8 mouse cellular contexts compared by ENCODE assay signal in the genomic region with DNA sequence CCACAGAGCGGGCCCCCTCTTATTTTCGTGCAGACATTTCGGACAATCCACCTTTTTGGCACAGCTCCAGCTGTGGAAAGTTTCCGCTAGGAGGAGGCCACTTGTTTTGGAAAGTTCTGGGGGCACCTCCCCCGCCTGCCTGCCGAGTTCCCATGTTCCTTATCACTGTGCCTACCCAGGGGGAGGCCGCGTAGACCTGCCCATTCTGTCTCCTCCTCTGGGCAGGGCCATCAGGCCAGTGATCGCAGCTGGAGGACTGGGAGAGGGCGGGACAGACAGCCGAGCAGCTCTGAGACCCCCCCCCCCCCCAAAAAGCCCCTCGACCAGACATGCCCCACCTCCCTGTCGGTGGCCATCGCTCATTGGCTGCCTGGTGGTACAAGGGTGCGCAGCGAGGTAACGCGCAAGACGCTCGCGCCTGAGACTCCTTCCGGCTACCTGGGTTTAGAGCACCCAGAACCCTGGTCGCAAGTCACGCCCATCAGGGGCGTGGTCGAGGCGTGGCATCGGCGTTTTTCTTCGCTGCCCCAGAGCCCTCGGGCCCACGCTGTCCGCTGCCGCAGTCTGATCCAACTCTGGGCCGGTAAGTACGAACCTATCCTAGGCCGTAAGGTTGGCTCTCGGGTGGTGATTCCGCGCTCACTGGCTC. TPM values are rescaled to one million over a fixed set of nuclear protein-coding genes. Genes with fewer than 3 reads are reported as not detected.
A peak's percentile ranks its signal among the peaks of the same experiment; 100 is the strongest.
DNase-seq lines count a peak whose midpoint lies in the region; ATAC-seq and TF ChIP-seq lines count a peak whose summit lies in the region.

Gene Isyna1 (plus strand): TSS at position 413 of the 649 bp plus-strand sequence.

- dilution Hi-C loops in CH12.LX (cut with MboI; ENCODE audit: extremely low pct_ligation_motif_present, extremely low pct_unique_long_range_greater_than_20kb, low sequenced_read_pairs), result no loop called here

- in situ Hi-C loops in CH12.LX (cut with MboI; ENCODE audit: low pct_ligation_motif_present, low pct_unique_long_range_greater_than_20kb, low sequenced_read_pairs), result no loop called here

- H3K79me2 ChIP-seq in CH12.LX (replicated peaks; ENCODE audit: control insufficient read depth, extremely low read depth, insufficient read depth, poor library complexity, severe bottlenecking), result peaks cover 2% of the 10 kb centered on the region; the same call in 1 of the 2 replicates

- WGBS in heart, embryonic 13.5 days, result under 1% methylated on average over 40 of the region's 40 CpGs
- WGBS in kidney, embryonic 16.5 days, result under 1% methylated on average over 39 of the region's 40 CpGs
- WGBS in liver, embryonic 13.5 days (ENCODE audit: insufficient replicate concordance), result under 1% methylated on average over 40 of the region's 40 CpGs
- 0% methylated on average over 39 of the region's 40 CpGs for WGBS in stomach, embryonic 15.5 days

- peak within 1 kb of the TSS; percentile 65 to 89 (median 70) for H3K4me3 ChIP-seq in CH12.LX (replicated peaks in 1 of 3; ENCODE audit: low read depth in 2 of 3, low read length in 2 of 3, poor library complexity in 1 of 3)
- H3K4me3 ChIP-seq in heart, embryonic 13.5 days, result peak within 1 kb of the TSS; percentile 75
- peak within 1 kb of the TSS; percentile 68 for H3K4me3 ChIP-seq in kidney, embryonic 16.5 days (ENCODE audit: low read length)
- H3K4me3 ChIP-seq in liver, embryonic 13.5 days (replicated peaks), result peak within 1 kb of the TSS; percentile 72
- H3K4me3 ChIP-seq in stomach, embryonic 15.5 days (replicated peaks), result peak within 1 kb of the TSS; percentile 65

- H3K4me2 ChIP-seq in CH12.LX (ENCODE audit: insufficient read depth, low read depth, poor library complexity, severe bottlenecking), result peak within 1 kb of the TSS; percentile 48
- H3K4me2 ChIP-seq in heart, embryonic 13.5 days, result peak within 1 kb of the TSS; percentile 97
- peak within 1 kb of the TSS; percentile 99 for H3K4me2 ChIP-seq in kidney, embryonic 16.5 days (replicated peaks; ENCODE audit: low read depth, low read length)
- peak within 1 kb of the TSS; percentile 100 for H3K4me2 ChIP-seq in liver, embryonic 13.5 days
- peak within 1 kb of the TSS; percentile 99 for H3K4me2 ChIP-seq in stomach, embryonic 15.5 days

- TF ChIP-seq RAD21 in CH12.LX (IDR thresholded peaks at IDR 0.05; ENCODE audit: low read depth, low read length), result no peak

- peak within 1 kb of the TSS; percentile 39 for H3K9ac ChIP-seq in CH12.LX (ENCODE audit: insufficient read depth, low read depth)
- peak within 1 kb of the TSS; percentile 87 for H3K9ac ChIP-seq in heart, embryonic 13.5 days
- H3K9ac ChIP-seq in kidney, embryonic 16.5 days (replicated peaks; ENCODE audit: low read length), result peak within 1 kb of the TSS; percentile 76
- peak within 1 kb of the TSS; percentile 79 for H3K9ac ChIP-seq in liver, embryonic 13.5 days
- H3K9ac ChIP-seq in stomach, embryonic 15.5 days, result peak within 1 kb of the TSS; percentile 52

- H3K9me3 ChIP-seq in CH12.LX (replicated peaks; ENCODE audit: low read length), result peaks cover 12% of the 10 kb centered on the region
- H3K9me3 ChIP-seq in heart, embryonic 13.5 days, result no peaks in the 10 kb centered on the region
- H3K9me3 ChIP-seq in kidney, embryonic 16.5 days (ENCODE audit: low read length), result no peaks in the 10 kb centered on the region
- no peaks in the 10 kb centered on the region for H3K9me3 ChIP-seq in liver, embryonic 13.5 days (replicated peaks)
- H3K9me3 ChIP-seq in stomach, embryonic 15.5 days, result no peaks in the 10 kb centered on the region

- peak; percentile 96 for DNase-seq in CH12.LX (ENCODE audit: extremely low read depth)
- peak; percentile 95 for DNase-seq in brain, embryonic 14.5 days (ENCODE audit: low read depth)
- DNase-seq in liver, embryonic 13.5 days, result peak; percentile 83
- DNase-seq in natural killer cell, adult 2 months (ENCODE audit: low spot score in 2 of 2), result peak; percentile 83 to 87

- TF ChIP-seq CTCF in CH12.LX (conservative IDR thresholded peaks at IDR 0.05 in 1 of 2, IDR thresholded peaks at IDR 0.05 in 1 of 2; ENCODE audit: low read depth in 2 of 2, low read length in 2 of 2), result no peak
- TF ChIP-seq CTCF in brain, embryonic 14.5 days (IDR thresholded peaks at IDR 0.05; ENCODE audit: borderline replicate concordance, extremely low read depth, insufficient read depth, insufficient read length), result no peak

- peak within 1 kb of the TSS; percentile 26; the same call in 1 of the 2 replicates for H3K27ac ChIP-seq in CH12.LX (ENCODE audit: insufficient read depth, low read depth)
- peak within 1 kb of the TSS; percentile 93 for H3K27ac ChIP-seq in heart, embryonic 13.5 days (replicated peaks)
- H3K27ac ChIP-seq in kidney, embryonic 16.5 days (ENCODE audit: low read length), result peak within 1 kb of the TSS; percentile 82
- peak within 1 kb of the TSS; percentile 82 for H3K27ac ChIP-seq in liver, embryonic 13.5 days
- peak within 1 kb of the TSS; percentile 81 for H3K27ac ChIP-seq in stomach, embryonic 15.5 days

- TF ChIP-seq EP300 in CH12.LX (IDR thresholded peaks at IDR 0.05; ENCODE audit: low read length), result no peak

- ATAC-seq in erythroid progenitor cell, adult 5-6 weeks (replicated peaks; ENCODE audit: low FRiP score, poor library complexity, severe bottlenecking), result peak; percentile 74
- peak; percentile 77 for ATAC-seq in heart, embryonic 13.5 days (ENCODE audit: extremely low read depth, insufficient number of reproducible peaks, low FRiP score, low TSS enrichment)
- peak; percentile 91 for ATAC-seq in kidney, embryonic 16.5 days (ENCODE audit: low FRiP score, low TSS enrichment)
- ATAC-seq in liver, embryonic 13.5 days (ENCODE audit: low read depth), result peak; percentile 88
- peak; percentile 89 for ATAC-seq in stomach, embryonic 15.5 days (ENCODE audit: insufficient read depth, low FRiP score, low read depth)

- no peaks in the 10 kb centered on the region for H3K27me3 ChIP-seq in CH12.LX (replicated peaks)
- H3K27me3 ChIP-seq in heart, embryonic 13.5 days (replicated peaks), result no peaks in the 10 kb centered on the region
- no peaks in the 10 kb centered on the region for H3K27me3 ChIP-seq in kidney, embryonic 16.5 days (ENCODE audit: insufficient read depth, low read length)
- H3K27me3 ChIP-seq in liver, embryonic 13.5 days, result no peaks in the 10 kb centered on the region
- no peaks in the 10 kb centered on the region for H3K27me3 ChIP-seq in stomach, embryonic 15.5 days (replicated peaks)

- peaks cover 5 to 22% of the 10 kb centered on the region in 2 experiments for H3K4me1 ChIP-seq in CH12.LX (ENCODE audit: control insufficient read depth in 1 of 2, insufficient read depth in 2 of 2)
- peaks cover 70% of the 10 kb centered on the region for H3K4me1 ChIP-seq in heart, embryonic 13.5 days
- peaks cover 53% of the 10 kb centered on the region for H3K4me1 ChIP-seq in kidney, embryonic 16.5 days (ENCODE audit: insufficient read depth, low read length)
- H3K4me1 ChIP-seq in liver, embryonic 13.5 days (replicated peaks), result peaks cover 72% of the 10 kb centered on the region
- peaks cover 46% of the 10 kb centered on the region for H3K4me1 ChIP-seq in stomach, embryonic 15.5 days

- peak; percentile 96 for TF ChIP-seq POLR2A in CH12.LX (IDR thresholded peaks at IDR 0.05; ENCODE audit: low read depth, low read length)
- no peak for TF ChIP-seq POLR2A in brain, embryonic 14.5 days (IDR thresholded peaks at IDR 0.05; ENCODE audit: borderline replicate concordance, extremely low read depth, insufficient read depth, insufficient read length, poor library complexity, severe bottlenecking)

- peaks cover 57 to 80% of the 10 kb centered on the region in 2 experiments for H3K36me3 ChIP-seq in CH12.LX (replicated peaks in 1 of 2; ENCODE audit: control insufficient read depth in 1 of 2, insufficient read depth in 1 of 2, low read length in 1 of 2)
- peaks cover 58% of the 10 kb centered on the region for H3K36me3 ChIP-seq in heart, embryonic 13.5 days
- peaks cover 33% of the 10 kb centered on the region for H3K36me3 ChIP-seq in kidney, embryonic 16.5 days (ENCODE audit: insufficient read depth, low read length)
- peaks cover 68% of the 10 kb centered on the region for H3K36me3 ChIP-seq in liver, embryonic 13.5 days
- H3K36me3 ChIP-seq in stomach, embryonic 15.5 days, result peaks cover 17% of the 10 kb centered on the region

TF ChIP-seq in CH12.LX, 34 proteins besides CTCF, POLR2A, EP300 and RAD21 (continues in another document):
- TF ChIP-seq SIN3A (IDR thresholded peaks at IDR 0.05; ENCODE audit: low read length) (peak; percentile 88; the same call in 1 of the 2 replicates), MAFK (IDR thresholded peaks at IDR 0.05; ENCODE audit: insufficient replicate concordance, low read length) (no peak), CHD1 (IDR thresholded peaks at IDR 0.05; ENCODE audit: low read depth, low read length) (no peak), MAX (IDR thresholded peaks at IDR 0.05; ENCODE audit: low read length) (peak; percentile 75), ZNF384 (IDR thresholded peaks at IDR 0.05; ENCODE audit: low read depth, low read length) (no peak), MXI1 (IDR thresholded peaks at IDR 0.05; ENCODE audit: low read depth, low read length) (peak; percentile 87), ZKSCAN1 (IDR thresholded peaks at IDR 0.05; ENCODE audit: borderline replicate concordance, low read depth, low read length) (no peak), MAZ (IDR thresholded peaks at IDR 0.05; ENCODE audit: low read depth, low read length) (peak; percentile 89), ELF1 (IDR thresholded peaks at IDR 0.05; ENCODE audit: low read depth, low read length) (peak; percentile 91), SMC3 (IDR thresholded peaks at IDR 0.05; ENCODE audit: low read depth, low read length) (no peak), POLR2AphosphoS2 (IDR thresholded peaks at IDR 0.05; ENCODE audit: low read depth, low read length) (peak; percentile 82; the same call in 1 of the 2 replicates), RCOR1 (conservative IDR thresholded peaks at IDR 0.05; ENCODE audit: low read depth, low read length) (peak; percentile 57; the same call in 1 of the 2 replicates), JUND (conservative IDR thresholded peaks at IDR 0.05; ENCODE audit: low read depth, low read length) (no peak), E2F4 (IDR thresholded peaks at IDR 0.05; ENCODE audit: insufficient replicate concordance, low read depth, low read length) (no peak)

RNA-seq across cellular contexts. Expression of gene Isyna1, which starts in this region (rescaled TPM):
- 141 and 174 TPM in 2 replicates for total RNA-seq in CH12.LX (2012; rRNA removed)
- total RNA-seq in CH12.LX (2014; rRNA removed), result 99.9 and 107 TPM in 2 replicates
- polyA plus RNA-seq in CH12.LX (2012; ENCODE audit: insufficient read length, low read depth), result 139 and 163 TPM in 2 replicates
- polyA plus RNA-seq in brain, embryonic 14.5 days (2012; rRNA removed), result 165 and 231 TPM in 2 replicates
- total RNA-seq in erythroid progenitor cell, adult 5-6 weeks (2015; ENCODE audit: low replicate concordance), result 5.8 and 15.9 TPM in 2 replicates
- total RNA-seq in erythroid progenitor cell, adult 5-6 weeks (2017; ENCODE audit: low replicate concordance), result 2.5 and 8.0 TPM in 2 replicates
- 135 and 145 TPM in 2 replicates for polyA plus RNA-seq in heart, embryonic 13.5 days (2015; fragmentation: Nextera tagmentation; extraction: Ambion mirVana)
- 215 and 217 TPM in 2 replicates for polyA plus RNA-seq in kidney, embryonic 16.5 days (2015; fragmentation: Nextera tagmentation; extraction: Ambion mirVana)
- polyA plus RNA-seq in liver, embryonic 13.5 days (2015; fragmentation: Nextera tagmentation; extraction: Ambion mirVana), result 82.8 and 84.9 TPM in 2 replicates
- polyA plus RNA-seq in stomach, embryonic 15.5 days (2015; fragmentation: Nextera tagmentation; extraction: Ambion mirVana), result 127 and 133 TPM in 2 replicates

Comparison
In these comparisons a context has a peak if more than half of its experiments do, and no peak if none do; other contexts are left out.
1. Peak in every context shown above with its lines: DNase-seq, ATAC-seq, H3K4me3 ChIP-seq and H3K27ac ChIP-seq.
2. RNA of gene Isyna1 (total RNA-seq): 99.9 to 174 TPM in CH12.LX; 2.5 to 15.9 TPM in erythroid progenitor cell, adult 5-6 weeks; every median in the first group is over 4 times any median in the second.
3. H3K27ac ChIP-seq: peak in every context shown above with its lines; median percentile 93 in heart, embryonic 13.5 days; 82 in kidney, embryonic 16.5 days; 82 in liver, embryonic 13.5 days; 81 in stomach, embryonic 15.5 days; 26 in CH12.LX.
4. H3K4me2 ChIP-seq: peak in every context shown above with its lines; median percentile 100 in liver, embryonic 13.5 days; 99 in kidney, embryonic 16.5 days; 99 in stomach, embryonic 15.5 days; 97 in heart, embryonic 13.5 days; 48 in CH12.LX.